8 mouse cellular contexts compared by ENCODE assay signal in the genomic region with DNA sequence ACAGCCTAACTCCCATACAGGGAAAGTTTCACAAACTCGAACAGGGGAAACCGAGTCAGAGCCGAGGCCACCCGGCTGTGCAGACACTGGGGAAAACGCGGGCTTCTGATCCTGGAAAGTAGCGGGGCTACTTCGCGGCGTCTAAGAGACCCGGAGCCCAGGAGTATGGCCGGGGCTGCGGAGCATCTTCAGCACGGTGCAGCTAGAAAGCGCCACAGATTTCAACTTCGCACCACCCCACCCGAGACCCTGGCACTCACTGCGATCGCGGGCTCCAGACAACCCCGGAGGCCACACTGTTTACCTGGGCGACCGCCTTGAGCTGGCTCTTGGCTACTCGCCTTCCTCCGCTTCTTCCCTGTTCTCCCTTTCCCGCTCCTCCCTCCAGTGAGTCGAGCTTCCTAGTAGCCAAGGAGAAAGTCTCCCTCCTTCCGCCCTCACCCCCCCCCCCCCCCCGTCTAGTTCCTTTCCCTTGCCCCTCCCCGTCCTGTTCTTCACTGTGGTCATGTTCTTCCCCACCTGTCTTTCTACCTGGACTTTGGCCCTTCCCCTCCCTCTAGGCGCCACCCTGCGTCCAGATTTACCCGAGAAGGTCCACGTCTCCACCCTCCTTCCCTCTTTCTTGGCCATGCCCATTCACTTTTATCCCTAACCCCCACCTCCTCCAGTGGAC. TPM values are rescaled to one million over a fixed set of nuclear protein-coding genes. Genes with fewer than 3 reads are reported as not detected.
DNase-seq lines count a peak whose midpoint lies in the region; ATAC-seq lines count a peak whose summit lies in the region.

B3gnt3 (minus strand) TSS at position 376 of the 673 bp plus-strand sequence.

- H3K27ac ChIP-seq in kidney, embryonic 16.5 days (ENCODE audit: low read length) = no peak within 1 kb of the TSS
- no peak within 1 kb of the TSS for H3K27ac ChIP-seq in embryonic facial prominence, embryonic 12.5 days
- no peak within 1 kb of the TSS for H3K27ac ChIP-seq in neural tube, embryonic 12.5 days

- H3K27me3 ChIP-seq in kidney, embryonic 16.5 days (ENCODE audit: insufficient read depth, low read length) = peaks cover 53% of the 10 kb centered on the region
- peaks cover 78% of the 10 kb centered on the region for H3K27me3 ChIP-seq in embryonic facial prominence, embryonic 12.5 days
- H3K27me3 ChIP-seq in neural tube, embryonic 12.5 days (replicated peaks) = peaks cover 66% of the 10 kb centered on the region

- H3K9me3 ChIP-seq in kidney, embryonic 16.5 days (ENCODE audit: low read length) = no peaks in the 10 kb centered on the region
- no peaks in the 10 kb centered on the region for H3K9me3 ChIP-seq in embryonic facial prominence, embryonic 12.5 days
- no peaks in the 10 kb centered on the region for H3K9me3 ChIP-seq in neural tube, embryonic 12.5 days

- 0 out of 2 replicates have a peak, but pooled peaks have one; percentile 28 for ATAC-seq in kidney, embryonic 16.5 days (ENCODE audit: low FRiP score, low TSS enrichment)
- no peak for ATAC-seq in embryonic facial prominence, embryonic 12.5 days (ENCODE audit: insufficient number of reproducible peaks, insufficient read depth, low FRiP score, low TSS enrichment)
- no peak for ATAC-seq in neural tube, embryonic 12.5 days (ENCODE audit: low FRiP score, low read depth)

- intact Hi-C loops in left cerebral cortex, postnatal 36 days (cut with DNase I) = no loop called here
- intact Hi-C loops in left cerebral cortex, postnatal 4 days (cut with DNase I) = no loop called here

- H3K4me1 ChIP-seq in kidney, embryonic 16.5 days (ENCODE audit: insufficient read depth, low read length) = peaks cover 12% of the 10 kb centered on the region; the same call in 1 of the 2 replicates
- peaks cover 9% of the 10 kb centered on the region; the same call in 1 of the 2 replicates for H3K4me1 ChIP-seq in embryonic facial prominence, embryonic 12.5 days
- peaks cover 8% of the 10 kb centered on the region; the same call in 1 of the 2 replicates for H3K4me1 ChIP-seq in neural tube, embryonic 12.5 days

- H3K36me3 ChIP-seq in kidney, embryonic 16.5 days (ENCODE audit: insufficient read depth, low read length) = no peaks in the 10 kb centered on the region
- no peaks in the 10 kb centered on the region for H3K36me3 ChIP-seq in embryonic facial prominence, embryonic 12.5 days
- no peaks in the 10 kb centered on the region for H3K36me3 ChIP-seq in neural tube, embryonic 12.5 days

- no peak for DNase-seq in kidney, adult 9 months
- peak; percentile 90 for DNase-seq in large intestine, adult 2 months (ENCODE audit: low read depth, low spot score)
- DNase-seq in right cerebral cortex, adult 18-20 months = no peak
- DNase-seq in left cerebral cortex, postnatal 36 days (ENCODE audit: low spot score in 2 of 2) = no peak
- no peak for DNase-seq in left cerebral cortex, postnatal 4 days

- H3K4me3 ChIP-seq in kidney, embryonic 16.5 days (ENCODE audit: low read length) = peak within 1 kb of the TSS; percentile 31
- peak within 1 kb of the TSS; percentile 7; the same call in 1 of the 2 replicates for H3K4me3 ChIP-seq in embryonic facial prominence, embryonic 12.5 days
- H3K4me3 ChIP-seq in neural tube, embryonic 12.5 days = no peak within 1 kb of the TSS

- peak within 1 kb of the TSS; percentile 12; the same call in 1 of the 2 replicates for H3K9ac ChIP-seq in kidney, embryonic 16.5 days (replicated peaks; ENCODE audit: low read length)
- H3K9ac ChIP-seq in embryonic facial prominence, embryonic 12.5 days = no peak within 1 kb of the TSS; the same call in 1 of the 2 replicates
- no peak within 1 kb of the TSS for H3K9ac ChIP-seq in neural tube, embryonic 12.5 days

- 16% methylated on average over 31 of the region's 34 CpGs for WGBS in kidney, embryonic 16.5 days
- WGBS in embryonic facial prominence, embryonic 12.5 days = 17% methylated on average over 32 of the region's 34 CpGs
- WGBS in large intestine, adult 2 months = 3% methylated on average over 34 of the region's 34 CpGs
- WGBS in neural tube, embryonic 12.5 days = 16% methylated on average over 31 of the region's 34 CpGs

- H3K4me2 ChIP-seq in kidney, embryonic 16.5 days (replicated peaks; ENCODE audit: low read depth, low read length) = peak within 1 kb of the TSS; percentile 51
- H3K4me2 ChIP-seq in embryonic facial prominence, embryonic 12.5 days (replicated peaks) = peak within 1 kb of the TSS; percentile 12; the same call in 1 of the 2 replicates
- H3K4me2 ChIP-seq in neural tube, embryonic 12.5 days (replicated peaks) = peak within 1 kb of the TSS; percentile 14; the same call in 1 of the 2 replicates

RNA-seq across cellular contexts. Expression of gene B3gnt3, which starts in this region (rescaled TPM):
- polyA plus RNA-seq in kidney, embryonic 16.5 days (2015; fragmentation: Nextera tagmentation; extraction: Ambion mirVana) = 3.3 and 4.2 TPM in 2 replicates
- polyA plus RNA-seq in embryonic facial prominence, embryonic 12.5 days (2016; fragmentation: Nextera tagmentation; extraction: Ambion mirVana) = 0.64 and 0.67 TPM in 2 replicates
- polyA plus RNA-seq in large intestine, adult 2 months (2012; rRNA removed) = 69.3 and 160 TPM in 2 replicates
- 0.54 and 0.67 TPM in 2 replicates for polyA plus RNA-seq in neural tube, embryonic 12.5 days (2016; fragmentation: Nextera tagmentation; extraction: Ambion mirVana)
- total RNA-seq in left cerebral cortex, postnatal 36 days (2021) = under 1 TPM; 0.52 to 0.75 TPM
- under 1 TPM; 0.22 to 0.36 TPM for total RNA-seq in left cerebral cortex, postnatal 4 days (2021)

Comparison
In these comparisons a context has a peak if more than half of its experiments do, and no peak if none do; other contexts are left out.
1. RNA of gene B3gnt3 (polyA plus RNA-seq): 69.3 to 160 TPM in large intestine, adult 2 months; 3.3 to 4.2 TPM in kidney, embryonic 16.5 days, 0.54 to 0.67 TPM in neural tube, embryonic 12.5 days and 0.64 to 0.67 TPM in embryonic facial prominence, embryonic 12.5 days; every median in the first group is over 10 times any median in the second.
2. Peak in every context shown above with its lines, with median percentiles within 50 percentile points of each other: H3K4me2 ChIP-seq.